Mouse (Mus musculus) inflammation-experienced regulatory T-cells, adult 16 weeks (primary cell): ENCODE data around the gene Surf4. TPM values are rescaled to one million over a fixed set of nuclear protein-coding genes. Genes with fewer than 3 reads are reported as not detected.

Experiments used
- polyA plus RNA-seq: library from polyadenylated mRNA; unstranded; fragments of 100-300 nt; shearing (Covaris generic); gene quantifications from one replicate; pipeline ENCODE4 v1.2.1, GENCODE M21; 2017

The Surf4 gene
- 181 TPM for polyA plus RNA-seq

GRCm38 (mm10) chr2:26933304-26934055 is at the start of gene Surf4, which contains the start of gene Stkld1:
TSS of gene Surf4 (minus strand) at chr2:26933928.
TSS of gene Stkld1 (plus strand) at chr2:26934047.

GRCm38 (mm10) chr2:26973116-26973515 is 39.4 kb upstream of the Surf4 start, which contains the start of gene Adamts13:
TSS of gene Adamts13 (plus strand) at chr2:26973416.

GRCm38 (mm10) chr2:26963923-26964723 is 30.4 kb upstream of the Surf4 start, which contains the start of gene Rexo4:
TSS of gene Rexo4 (minus strand) at chr2:26964386.

GRCm38 (mm10) chr2:26915927-26916728 is 17.6 kb downstream of the Surf4 start, which contains the start of the genes Surf2 and Surf1:
TSS of gene Surf2 (plus strand) at chr2:26916367.
TSS of gene Surf1 (minus strand) at chr2:26916530.

GRCm38 (mm10) chr2:26910124-26910993 is 23.4 kb downstream of the Surf4 start, which contains the start of the genes Med22 and Rpl7a:
TSS of gene Med22 (minus strand) at chr2:26910677.
TSS of gene Rpl7a (plus strand) at chr2:26910764.

GRCm38 (mm10) chr2:26902467-26903220 is 31.1 kb downstream of the Surf4 start, which contains the start of gene Surf6:
TSS of gene Surf6 (minus strand) at chr2:26902879.

Other genes starting within 250 kb of the Surf4 start
- gene Abo, start 68.9 kb downstream of the Surf4 start, polyA plus RNA-seq, result not detected
- 48.2 TPM for gene Surf6, start 31.0 kb downstream of the Surf4 start, polyA plus RNA-seq
- gene Med22, start 23.3 kb downstream of the Surf4 start, polyA plus RNA-seq, result 49.9 TPM
- gene Rpl7a, start 23.2 kb downstream of the Surf4 start, polyA plus RNA-seq, result 266 TPM
- gene Surf2, start 17.6 kb downstream of the Surf4 start, polyA plus RNA-seq, result 76.7 TPM
- gene Surf1, start 17.4 kb downstream of the Surf4 start, polyA plus RNA-seq, result 116 TPM
- 0.57 TPM for gene Stkld1, start 119 bp upstream of the Surf4 start, polyA plus RNA-seq
- 83.9 TPM for gene Rexo4, start 30.5 kb upstream of the Surf4 start, polyA plus RNA-seq
- not detected for gene Adamts13, start 39.5 kb upstream of the Surf4 start, polyA plus RNA-seq
- 32.6 TPM for gene Cacfd1, start 76.0 kb upstream of the Surf4 start, polyA plus RNA-seq
- gene Slc2a6, start 94.1 kb upstream of the Surf4 start, polyA plus RNA-seq, result 5.2 TPM
- gene Mymk, start 138.3 kb upstream of the Surf4 start, polyA plus RNA-seq, result not detected
- 0.24 TPM for gene Adamtsl2, start 145.5 kb upstream of the Surf4 start, polyA plus RNA-seq
- gene Fam163b, start 208.6 kb upstream of the Surf4 start, polyA plus RNA-seq, result 0.16 TPM
- not detected for gene Dbh, start 231.3 kb upstream of the Surf4 start, polyA plus RNA-seq